ENCODE assay signal across 9 mouse cellular contexts in the genomic region with DNA sequence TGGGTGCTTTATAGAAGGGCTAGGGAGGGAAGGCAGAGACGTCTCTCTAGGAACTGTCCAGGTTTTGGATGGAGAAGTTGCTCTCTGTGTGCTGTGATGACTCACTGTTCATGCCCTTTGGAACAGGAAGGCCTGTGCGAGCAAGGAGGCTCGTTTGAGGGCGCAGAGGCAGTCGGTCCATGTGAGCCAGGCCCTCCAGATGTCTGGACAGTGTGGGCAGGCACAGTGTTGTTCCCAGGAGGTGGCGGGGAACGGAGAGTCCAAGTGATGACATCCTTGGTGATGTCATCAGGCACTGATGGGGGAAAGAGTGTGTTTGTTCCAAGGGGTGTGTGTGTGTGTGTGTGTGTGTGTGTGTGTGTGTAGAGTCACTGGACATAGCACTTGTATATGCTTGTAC.
DNase-seq lines count a peak whose midpoint lies in the region; ATAC-seq and TF ChIP-seq lines count a peak whose summit lies in the region.
"Had no signal": no experiment of that assay in that cellular context is flagged by ENCODE, and none has a peak within 500 bp of the region (broad histone marks: within the 10 kb centered on the region; RNA-seq: fewer than 3 reads in every experiment).

No protein-coding gene starts in this region.

- no peak overlapping the region for H3K4me2 ChIP-seq in heart, embryonic 14.5 days (ENCODE audit: low read length)
- H3K4me2 ChIP-seq in forebrain, embryonic 16.5 days (ENCODE audit: low read length): no peak overlapping the region
- H3K4me2 ChIP-seq: hindbrain, embryonic 15.5 days had no signal

- POLR2A ChIA-PET in Patski (lab: Charles Lee): no interaction called here

- no peak overlapping the region for H3K27ac ChIP-seq in bone marrow, adult 2 months (ENCODE audit: control insufficient read depth, insufficient read depth, low read depth, low read length, poor library complexity)
- H3K27ac ChIP-seq in heart, embryonic 14.5 days (replicated peaks in 1 of 2; ENCODE audit: control insufficient read depth in 1 of 2, insufficient read depth in 1 of 2, low read depth in 2 of 2, low read length in 2 of 2): no peak overlapping the region
- no peak overlapping the region for H3K27ac ChIP-seq in forebrain, embryonic 16.5 days (ENCODE audit: low read length)
- H3K27ac ChIP-seq: hindbrain, embryonic 15.5 days had no signal

- H3K4me3 ChIP-seq in bone marrow, adult 2 months (replicated peaks; ENCODE audit: control insufficient read depth, low read depth, low read length): no peak overlapping the region
- no peak overlapping the region for H3K4me3 ChIP-seq in heart, embryonic 14.5 days (ENCODE audit: control insufficient read depth in 1 of 2, insufficient read depth in 1 of 2, low read depth in 1 of 2, low read length in 2 of 2)
- no peak overlapping the region for H3K4me3 ChIP-seq in forebrain, embryonic 16.5 days (replicated peaks; ENCODE audit: low read length)
- H3K4me3 ChIP-seq: hindbrain, embryonic 15.5 days had no signal

- no peaks in the 10 kb centered on the region for H3K27me3 ChIP-seq in Patski
- H3K27me3 ChIP-seq in heart, embryonic 14.5 days (ENCODE audit: control insufficient read depth, insufficient read depth, low read length): no peaks in the 10 kb centered on the region
- H3K27me3 ChIP-seq in forebrain, embryonic 16.5 days (replicated peaks; ENCODE audit: control insufficient read depth, insufficient read depth, low read length): no peaks in the 10 kb centered on the region
- H3K27me3 ChIP-seq: hindbrain, embryonic 15.5 days had no signal

- CTCF ChIA-PET in Patski (lab: Charles Lee): interaction anchor here (0.8 kb wide), 1 partner anchor 18 kb away, joined by 3 read pairs; no protein-coding TSS in a partner anchor

- ATAC-seq in Patski: peak; percentile 84
- ATAC-seq in heart, embryonic 14.5 days (ENCODE audit: insufficient number of reproducible peaks, insufficient read depth, low FRiP score, low read depth): peak; percentile 52
- ATAC-seq in cerebellum, adult (ENCODE audit: insufficient number of reproducible peaks, low FRiP score, low TSS enrichment): no peak
- ATAC-seq in forebrain, embryonic 16.5 days: no peak

- no peaks in the 10 kb centered on the region for H3K9me3 ChIP-seq in heart, embryonic 14.5 days (ENCODE audit: control insufficient read depth, low read length)
- H3K9me3 ChIP-seq in forebrain, embryonic 16.5 days (ENCODE audit: control insufficient read depth, low read length): no peaks in the 10 kb centered on the region
- H3K9me3 ChIP-seq: hindbrain, embryonic 15.5 days had no signal

- H3K36me3 ChIP-seq in heart, embryonic 14.5 days (ENCODE audit: control insufficient read depth, insufficient read depth, low read length): no peaks in the 10 kb centered on the region
- H3K36me3 ChIP-seq in forebrain, embryonic 16.5 days (ENCODE audit: control insufficient read depth, insufficient read depth): no peaks in the 10 kb centered on the region
- H3K36me3 ChIP-seq: hindbrain, embryonic 15.5 days had no signal

- H3K4me1 ChIP-seq in bone marrow, adult 2 months (ENCODE audit: control insufficient read depth, insufficient read depth, low read length): peaks cover 11% of the 10 kb centered on the region
- H3K4me1 ChIP-seq in heart, embryonic 14.5 days (ENCODE audit: control insufficient read depth in 2 of 2, insufficient read depth in 2 of 2, low read length in 2 of 2): peaks cover 17 to 22% of the 10 kb centered on the region in 2 experiments
- no peaks in the 10 kb centered on the region; the same call in 1 of the 2 replicates for H3K4me1 ChIP-seq in forebrain, embryonic 16.5 days (replicated peaks; ENCODE audit: control insufficient read depth, insufficient read depth, low read length)

- no peak overlapping the region for H3K9ac ChIP-seq in heart, embryonic 14.5 days (ENCODE audit: low read length)
- no peak overlapping the region for H3K9ac ChIP-seq in forebrain, embryonic 16.5 days (replicated peaks; ENCODE audit: low read depth, low read length)
- H3K9ac ChIP-seq: hindbrain, embryonic 15.5 days had no signal

- TF ChIP-seq CTCF in Patski (IDR thresholded peaks at IDR 0.05): no peak
- TF ChIP-seq CTCF in bone marrow, adult 2 months (IDR thresholded peaks at IDR 0.05; ENCODE audit: control insufficient read depth, insufficient read depth, low read length): no peak

- no peak for DNase-seq in Patski (ENCODE audit: low read depth, low spot score)
- peak; percentile 39 for DNase-seq in lung, postnatal 25 days (ENCODE audit: low spot score)
- DNase-seq in thymus, postnatal 10 days (ENCODE audit: low spot score in 2 of 2): no peak
- DNase-seq in cerebellum, adult 11-12 months: no peak

- TF ChIP-seq POLR2A in bone marrow, adult 2 months (IDR thresholded peaks at IDR 0.05; ENCODE audit: borderline replicate concordance, control insufficient read depth, low read depth, low read length): peak; percentile 11; the same call in 1 of the 2 replicates

- WGBS in bone marrow, adult 2 months: 18% methylated on average over 7 of the region's 7 CpGs
- 11% methylated on average over 7 of the region's 7 CpGs for WGBS in heart, embryonic 14.5 days
- 81% methylated on average over 7 of the region's 7 CpGs for WGBS in forebrain, embryonic 16.5 days

- in situ Hi-C loops in Patski (cut with MboI; ENCODE audit: low pct_unique_long_range_greater_than_20kb): no loop called here

Comparison
In these comparisons a context has a peak if more than half of its experiments do, and no peak if none do; other contexts are left out.
1. ATAC-seq: peak in Patski (single experiment) and heart, embryonic 14.5 days (single experiment); none in cerebellum, adult (single experiment) and forebrain, embryonic 16.5 days (single experiment).